Mouse (Mus musculus): ENCODE results near the gene Olfr1254. TPM values are rescaled to one million over a fixed set of nuclear protein-coding genes. Genes with fewer than 3 reads are reported as not detected.

Olfr1254 gene
- polyA plus RNA-seq (2015; fragmentation: Nextera tagmentation; extraction: Ambion mirVana) = not detected in 2 replicates

DNA sequence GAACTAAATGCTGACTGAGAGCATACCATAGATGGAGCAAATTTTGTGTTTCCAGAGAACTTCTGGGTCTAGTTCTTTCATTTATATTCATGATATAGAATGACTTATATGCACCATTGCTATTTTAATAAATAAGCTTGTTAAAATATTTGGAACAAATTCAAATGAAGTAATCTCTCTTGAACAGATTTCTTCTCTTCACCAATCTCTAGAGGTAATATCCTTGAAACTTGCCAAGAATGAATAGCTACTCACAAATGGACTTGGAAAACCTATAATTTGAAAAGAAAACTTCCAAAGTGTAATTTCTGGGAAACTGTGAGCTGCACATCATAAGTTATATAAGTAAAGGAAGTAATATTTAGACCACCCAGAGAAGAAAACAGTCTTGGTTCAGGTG, at the start of gene Olfr1254:
Gene Olfr1254, minus strand, starts transcription at position 101 of the 400 bp plus-strand sequence.
- no peak for TF ChIP-seq CTCF (IDR thresholded peaks at IDR 0.05; ENCODE audit: low read depth)
- Histone ChIP-seq H3K4me1 (replicated peaks; ENCODE audit: control insufficient read depth, insufficient read depth, low read length) (no peaks in the 10 kb centered on the region), H3K9me3 (ENCODE audit: control insufficient read depth) (no peaks in the 10 kb centered on the region), H3K4me3 (ENCODE audit: low read depth, low read length) (no peak within 1 kb of the TSS), H3K9ac (ENCODE audit: low read depth, low read length) (no peak within 1 kb of the TSS), H3K27me3 (replicated peaks; ENCODE audit: control insufficient read depth, insufficient read depth, low read length) (no peaks in the 10 kb centered on the region), H3K4me2 (replicated peaks; ENCODE audit: low read depth) (no peak within 1 kb of the TSS), H3K36me3 (ENCODE audit: control insufficient read depth, insufficient read depth) (no peaks in the 10 kb centered on the region), H3K27ac (ENCODE audit: low read depth, low read length) (no peak within 1 kb of the TSS)
- ATAC-seq = no peak

DNA sequence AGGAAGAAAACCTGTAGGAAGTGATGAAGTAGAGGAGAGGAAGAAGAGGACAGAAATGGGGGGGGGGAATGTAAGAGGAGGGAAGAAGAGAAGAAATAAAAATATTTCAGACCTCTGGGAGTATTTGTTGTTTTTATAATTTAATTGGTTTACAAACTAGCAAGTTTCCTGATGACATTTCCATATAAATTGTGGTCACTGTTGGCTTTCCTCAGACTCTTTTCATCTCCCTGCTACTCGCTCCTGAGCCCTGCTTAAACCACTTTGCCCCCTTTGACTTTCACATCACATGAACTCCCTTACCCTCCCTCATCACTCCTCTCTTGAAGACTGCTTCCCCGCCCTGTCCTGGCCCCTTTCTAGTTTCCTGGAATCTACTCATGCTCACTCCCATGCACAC, 48.0 kb upstream of the Olfr1254 start, which contains the start of gene Olfr1256:
Gene Olfr1256, minus strand, starts transcription at position 101 of the 400 bp plus-strand sequence.
- Histone ChIP-seq H3K36me3 (ENCODE audit: control insufficient read depth, insufficient read depth) (no peaks in the 10 kb centered on the region), H3K27ac (ENCODE audit: low read depth, low read length) (no peak within 1 kb of the TSS), H3K9me3 (ENCODE audit: control insufficient read depth) (no peaks in the 10 kb centered on the region), H3K4me2 (replicated peaks; ENCODE audit: low read depth) (no peak within 1 kb of the TSS), H3K4me1 (replicated peaks; ENCODE audit: control insufficient read depth, insufficient read depth, low read length) (no peaks in the 10 kb centered on the region), H3K9ac (ENCODE audit: low read depth, low read length) (no peak within 1 kb of the TSS), H3K27me3 (replicated peaks; ENCODE audit: control insufficient read depth, insufficient read depth, low read length) (no peaks in the 10 kb centered on the region), H3K4me3 (ENCODE audit: low read depth, low read length) (no peak within 1 kb of the TSS)
- no peak for TF ChIP-seq CTCF (IDR thresholded peaks at IDR 0.05; ENCODE audit: low read depth)
- WGBS = 50% methylated on average over 2 of the region's 2 CpGs
- no peak for ATAC-seq

DNA sequence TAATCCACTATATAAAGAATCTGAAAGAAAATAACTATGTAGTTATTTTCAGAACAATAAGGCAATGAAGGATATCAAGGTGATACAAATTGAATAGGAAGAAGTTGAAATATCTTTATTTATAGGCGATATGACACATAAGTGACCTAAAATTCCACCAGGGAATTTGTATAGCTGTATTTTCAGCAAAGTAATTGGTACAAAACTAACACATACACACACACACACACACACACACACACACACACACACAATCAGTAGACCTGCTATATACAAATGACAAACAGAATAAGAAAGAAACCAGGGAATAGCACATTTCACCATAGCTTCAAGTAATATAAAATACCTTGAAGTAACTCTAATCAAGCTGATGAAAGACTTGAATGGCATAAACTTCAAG, 26.8 kb upstream of the Olfr1254 start:
- no peak for ATAC-seq
- Histone ChIP-seq H3K9ac (ENCODE audit: low read depth, low read length) (no peak overlapping the region), H3K27ac (ENCODE audit: low read depth, low read length) (no peak overlapping the region), H3K4me3 (ENCODE audit: low read depth, low read length) (no peak overlapping the region), H3K9me3 (ENCODE audit: control insufficient read depth) (no peaks in the 10 kb centered on the region), H3K4me1 (replicated peaks; ENCODE audit: control insufficient read depth, insufficient read depth, low read length) (no peaks in the 10 kb centered on the region), H3K4me2 (replicated peaks; ENCODE audit: low read depth) (no peak overlapping the region), H3K27me3 (replicated peaks; ENCODE audit: control insufficient read depth, insufficient read depth, low read length) (no peaks in the 10 kb centered on the region), H3K36me3 (ENCODE audit: control insufficient read depth, insufficient read depth) (no peaks in the 10 kb centered on the region)
- no peak for TF ChIP-seq CTCF (IDR thresholded peaks at IDR 0.05; ENCODE audit: low read depth)
- 84% methylated on average over 1 of the region's 1 CpGs for WGBS

DNA sequence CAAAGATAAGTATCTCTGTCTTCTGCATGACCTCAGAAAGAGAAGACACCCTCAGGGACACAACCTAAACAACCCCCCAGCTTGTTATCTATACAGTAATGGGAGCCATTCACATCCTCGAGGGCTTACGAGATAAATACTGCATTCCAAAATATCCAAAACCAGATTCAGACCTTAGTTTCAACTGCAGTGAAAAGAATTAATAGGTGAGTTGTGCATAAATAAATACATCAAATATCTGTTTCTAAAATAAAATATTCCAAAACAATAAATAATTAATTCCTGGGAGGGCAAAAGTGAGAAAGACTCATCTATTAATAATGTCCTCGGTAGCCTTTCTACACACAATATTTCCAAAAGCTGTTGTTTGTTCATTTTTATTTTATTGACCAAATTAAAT, 18.3 kb upstream of the Olfr1254 start, which contains the start of gene Olfr1255:
Gene Olfr1255, plus strand, starts transcription at position 301 of the 400 bp plus-strand sequence.
- 82% methylated on average over 3 of the region's 3 CpGs for WGBS
- TF ChIP-seq CTCF (IDR thresholded peaks at IDR 0.05; ENCODE audit: low read depth) = no peak
- no peak for ATAC-seq

DNA sequence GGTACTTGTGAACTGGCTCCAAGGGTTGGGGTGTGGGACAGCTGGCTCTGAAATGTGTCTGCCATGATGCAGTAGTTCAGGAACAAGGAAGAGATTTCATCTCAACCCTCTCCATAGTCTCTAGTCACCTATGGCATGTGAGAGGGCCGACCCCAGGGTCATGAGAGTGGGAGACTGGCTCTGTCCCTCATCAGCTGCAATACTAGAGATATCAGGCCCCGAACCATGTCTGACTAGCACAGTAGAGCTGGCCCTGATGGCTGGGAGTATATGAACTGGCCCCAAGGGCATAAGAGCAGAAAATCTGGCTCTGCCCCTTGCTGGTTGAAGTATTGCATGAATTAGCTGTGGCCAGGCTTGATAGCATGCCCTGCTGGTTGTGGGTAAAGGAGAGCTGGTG, 17.3 kb upstream of the Olfr1254 start:
- no peaks in the 10 kb centered on the region for H3K27me3 ChIP-seq (replicated peaks; ENCODE audit: control insufficient read depth, insufficient read depth, low read length)
- no peaks in the 10 kb centered on the region for H3K9me3 ChIP-seq (ENCODE audit: control insufficient read depth)
- H3K4me1 ChIP-seq (replicated peaks; ENCODE audit: control insufficient read depth, insufficient read depth, low read length) = no peaks in the 10 kb centered on the region
- H3K9ac ChIP-seq (ENCODE audit: low read depth, low read length) = no peak overlapping the region
- TF ChIP-seq CTCF (IDR thresholded peaks at IDR 0.05; ENCODE audit: low read depth) = no peak
- no peak overlapping the region for H3K27ac ChIP-seq (ENCODE audit: low read depth, low read length)
- no peak for ATAC-seq
- H3K4me3 ChIP-seq (ENCODE audit: low read depth, low read length) = no peak overlapping the region
- H3K4me2 ChIP-seq (replicated peaks; ENCODE audit: low read depth) = no peak overlapping the region
- no peaks in the 10 kb centered on the region for H3K36me3 ChIP-seq (ENCODE audit: control insufficient read depth, insufficient read depth)
- WGBS = 74% methylated on average over 2 of the region's 2 CpGs

More for the DNA sequence above, 18.3 kb upstream of the Olfr1254 start, which contains the start of gene Olfr1255:
- H3K36me3 ChIP-seq (ENCODE audit: control insufficient read depth, insufficient read depth) = no peaks in the 10 kb centered on the region
- no peaks in the 10 kb centered on the region for H3K4me1 ChIP-seq (replicated peaks; ENCODE audit: control insufficient read depth, insufficient read depth, low read length)
- H3K27me3 ChIP-seq (replicated peaks; ENCODE audit: control insufficient read depth, insufficient read depth, low read length) = no peaks in the 10 kb centered on the region
- no peak within 1 kb of the TSS for H3K27ac ChIP-seq (ENCODE audit: low read depth, low read length)
- no peak within 1 kb of the TSS for H3K9ac ChIP-seq (ENCODE audit: low read depth, low read length)
- no peak within 1 kb of the TSS for H3K4me2 ChIP-seq (replicated peaks; ENCODE audit: low read depth)
- H3K9me3 ChIP-seq (ENCODE audit: control insufficient read depth) = no peaks in the 10 kb centered on the region
- H3K4me3 ChIP-seq (ENCODE audit: low read depth, low read length) = no peak within 1 kb of the TSS

DNA sequence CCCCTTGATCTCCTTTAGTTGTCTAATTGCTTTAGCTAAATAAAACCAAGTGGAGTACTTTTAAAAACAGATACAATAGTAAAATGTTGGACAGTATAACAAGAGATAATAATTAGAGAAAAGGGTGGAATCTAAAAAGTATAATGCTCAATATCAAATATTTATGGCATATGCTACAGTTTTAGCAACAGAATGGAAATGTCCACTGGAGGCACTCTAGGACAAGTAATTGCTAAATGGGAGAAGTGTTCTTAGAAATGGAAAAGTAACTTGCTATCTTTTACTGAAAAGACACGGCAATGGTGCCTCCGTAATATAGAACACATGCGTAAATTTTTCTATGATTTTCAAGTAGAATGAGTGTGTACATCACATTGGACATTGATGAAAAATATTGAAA, 6.2 kb upstream of the Olfr1254 start:
- no peak overlapping the region for H3K27ac ChIP-seq (ENCODE audit: low read depth, low read length)
- H3K4me2 ChIP-seq (replicated peaks; ENCODE audit: low read depth) = no peak overlapping the region
- H3K36me3 ChIP-seq (ENCODE audit: control insufficient read depth, insufficient read depth) = no peaks in the 10 kb centered on the region
- no peak overlapping the region for H3K4me3 ChIP-seq (ENCODE audit: low read depth, low read length)
- TF ChIP-seq CTCF (IDR thresholded peaks at IDR 0.05; ENCODE audit: low read depth) = no peak
- WGBS = 92% methylated on average over 3 of the region's 3 CpGs
- H3K27me3 ChIP-seq (replicated peaks; ENCODE audit: control insufficient read depth, insufficient read depth, low read length) = no peaks in the 10 kb centered on the region
- no peaks in the 10 kb centered on the region for H3K9me3 ChIP-seq (ENCODE audit: control insufficient read depth)
- no peak overlapping the region for H3K9ac ChIP-seq (ENCODE audit: low read depth, low read length)
- no peaks in the 10 kb centered on the region for H3K4me1 ChIP-seq (replicated peaks; ENCODE audit: control insufficient read depth, insufficient read depth, low read length)
- ATAC-seq = no peak

DNA sequence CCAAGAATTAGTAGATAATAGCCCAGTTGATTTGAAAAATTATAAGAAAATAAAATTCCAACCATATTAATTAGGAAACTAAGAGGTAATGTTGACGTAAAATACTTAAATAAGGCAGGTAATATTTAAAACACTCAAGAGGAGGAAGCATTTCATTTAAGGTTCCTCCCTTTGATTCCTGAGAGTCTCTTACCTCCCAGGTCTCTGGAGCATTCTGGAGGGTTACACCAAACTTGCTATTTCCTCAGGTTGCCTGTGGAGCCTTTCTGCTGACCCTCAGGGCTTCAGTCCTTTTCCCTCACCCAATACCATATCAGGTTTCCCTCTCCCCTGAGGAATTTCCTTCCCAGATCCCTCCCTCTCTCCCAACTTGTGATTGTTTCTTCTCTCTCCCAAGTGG, 36.4 kb downstream of the Olfr1254 start, which contains the start of gene Olfr1253:
Gene Olfr1253, minus strand, starts transcription at position 101 of the 400 bp plus-strand sequence.
- H3K4me2 ChIP-seq (replicated peaks; ENCODE audit: low read depth) = no peak within 1 kb of the TSS
- no peak for TF ChIP-seq CTCF (IDR thresholded peaks at IDR 0.05; ENCODE audit: low read depth)
- ATAC-seq = no peak
- H3K9me3 ChIP-seq (ENCODE audit: control insufficient read depth) = no peaks in the 10 kb centered on the region
- H3K27me3 ChIP-seq (replicated peaks; ENCODE audit: control insufficient read depth, insufficient read depth, low read length) = no peaks in the 10 kb centered on the region
- 85% methylated on average over 1 of the region's 1 CpGs for WGBS
- H3K4me3 ChIP-seq (ENCODE audit: low read depth, low read length) = no peak within 1 kb of the TSS
- no peak within 1 kb of the TSS for H3K9ac ChIP-seq (ENCODE audit: low read depth, low read length)
- H3K36me3 ChIP-seq (ENCODE audit: control insufficient read depth, insufficient read depth) = no peaks in the 10 kb centered on the region
- H3K4me1 ChIP-seq (replicated peaks; ENCODE audit: control insufficient read depth, insufficient read depth, low read length) = no peaks in the 10 kb centered on the region
- H3K27ac ChIP-seq (ENCODE audit: low read depth, low read length) = no peak within 1 kb of the TSS

Other genes with a start within 250 kb of the Olfr1254 start
- gene Olfr1245, start 215.2 kb downstream of the Olfr1254 start, polyA plus RNA-seq (2015; fragmentation: Nextera tagmentation; extraction: Ambion mirVana) = not detected in 2 replicates
- gene Olfr1246, start 200.5 kb downstream of the Olfr1254 start, polyA plus RNA-seq (2015; fragmentation: Nextera tagmentation; extraction: Ambion mirVana) = not detected in 2 replicates
- not detected in 2 replicates for gene Olfr1247, start 179.5 kb downstream of the Olfr1254 start, polyA plus RNA-seq (2015; fragmentation: Nextera tagmentation; extraction: Ambion mirVana)
- gene Olfr1248, start 175.4 kb downstream of the Olfr1254 start, polyA plus RNA-seq (2015; fragmentation: Nextera tagmentation; extraction: Ambion mirVana) = not detected in 2 replicates
- not detected in 2 replicates for gene Olfr1249, start 158.6 kb downstream of the Olfr1254 start, polyA plus RNA-seq (2015; fragmentation: Nextera tagmentation; extraction: Ambion mirVana)
- not detected in 2 replicates for gene Olfr1250, start 132.2 kb downstream of the Olfr1254 start, polyA plus RNA-seq (2015; fragmentation: Nextera tagmentation; extraction: Ambion mirVana)
- not detected in 2 replicates for gene Olfr1251, start 121.7 kb downstream of the Olfr1254 start, polyA plus RNA-seq (2015; fragmentation: Nextera tagmentation; extraction: Ambion mirVana)
- not detected in 2 replicates for gene Olfr1252, start 68.6 kb downstream of the Olfr1254 start, polyA plus RNA-seq (2015; fragmentation: Nextera tagmentation; extraction: Ambion mirVana)
- not detected in 2 replicates for gene Olfr1253, start 36.5 kb downstream of the Olfr1254 start, polyA plus RNA-seq (2015; fragmentation: Nextera tagmentation; extraction: Ambion mirVana)
- not detected in 2 replicates for gene Olfr1255, start 18.4 kb upstream of the Olfr1254 start, polyA plus RNA-seq (2015; fragmentation: Nextera tagmentation; extraction: Ambion mirVana)
- gene Olfr1256, start 47.9 kb upstream of the Olfr1254 start, polyA plus RNA-seq (2015; fragmentation: Nextera tagmentation; extraction: Ambion mirVana) = not detected in 2 replicates
- not detected in 2 replicates for gene Olfr48, start 54.6 kb upstream of the Olfr1254 start, polyA plus RNA-seq (2015; fragmentation: Nextera tagmentation; extraction: Ambion mirVana)
- gene Olfr1257, start 84.8 kb upstream of the Olfr1254 start, polyA plus RNA-seq (2015; fragmentation: Nextera tagmentation; extraction: Ambion mirVana) = not detected in 2 replicates
- gene Olfr1258, start 133.7 kb upstream of the Olfr1254 start, polyA plus RNA-seq (2015; fragmentation: Nextera tagmentation; extraction: Ambion mirVana) = 0.04 and 0.05 TPM in 2 replicates
- not detected in 2 replicates for gene Olfr1259, start 155.0 kb upstream of the Olfr1254 start, polyA plus RNA-seq (2015; fragmentation: Nextera tagmentation; extraction: Ambion mirVana)
- not detected in 2 replicates for gene Olfr1260, start 180.7 kb upstream of the Olfr1254 start, polyA plus RNA-seq (2015; fragmentation: Nextera tagmentation; extraction: Ambion mirVana)
- gene Olfr1261, start 197.6 kb upstream of the Olfr1254 start, polyA plus RNA-seq (2015; fragmentation: Nextera tagmentation; extraction: Ambion mirVana) = not detected in 2 replicates
- not detected in 2 replicates for gene Olfr1262, start 206.5 kb upstream of the Olfr1254 start, polyA plus RNA-seq (2015; fragmentation: Nextera tagmentation; extraction: Ambion mirVana)
- not detected in 2 replicates for gene Olfr1263, start 218.5 kb upstream of the Olfr1254 start, polyA plus RNA-seq (2015; fragmentation: Nextera tagmentation; extraction: Ambion mirVana)
- not detected in 2 replicates for gene Olfr1264, start 232.0 kb upstream of the Olfr1254 start, polyA plus RNA-seq (2015; fragmentation: Nextera tagmentation; extraction: Ambion mirVana)
- not detected in 2 replicates for gene Olfr1265, start 241.7 kb upstream of the Olfr1254 start, polyA plus RNA-seq (2015; fragmentation: Nextera tagmentation; extraction: Ambion mirVana)